Mouse (Mus musculus): ENCODE measurements around the gene Pet100. TPM values are rescaled to one million over a fixed set of nuclear protein-coding genes. Genes with fewer than 3 reads are reported as not detected.

The Pet100 gene
- polyA plus RNA-seq (2014; fragmentation: Illumina TruSeq; extraction: RNeasy Lipid Tissue Mini Kit (QIAGEN cat#74804); ENCODE audit: low read depth, low replicate concordance), result 18.3 TPM

GRCm38 (mm10) chr8:3621199-3621970, at the start of gene Pet100, which contains the start of gene Xab2:
TSS of gene Pet100 (plus strand) at chr8:3621548.
TSS of gene Xab2 (minus strand) at chr8:3621316.

DNA sequence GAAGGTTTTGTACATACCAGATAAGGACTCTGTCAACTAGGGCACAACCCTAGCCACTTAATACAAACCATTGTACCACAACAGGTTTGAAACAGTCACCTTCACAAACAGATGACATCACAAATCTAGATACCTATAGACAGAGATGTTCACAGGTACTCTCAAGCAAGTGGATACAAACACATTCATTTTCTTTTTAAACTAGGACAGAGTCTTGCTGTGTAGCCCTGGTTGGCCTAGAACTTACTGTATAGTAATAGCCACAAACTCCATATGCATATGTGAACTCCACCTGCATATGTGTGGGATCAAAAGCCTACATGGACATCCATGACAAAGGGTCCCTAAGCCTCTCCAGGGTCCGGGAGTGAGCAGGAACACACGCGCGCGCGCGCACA, 34.4 kb upstream of the Pet100 start, which contains the start of gene Camsap3:
TSS of gene Camsap3 (plus strand) at position 301 of the 398 bp plus-strand sequence.

GRCm38 (mm10) chr8:3625445-3625844, 4.1 kb downstream of the Pet100 start, which contains the start of gene Pcp2:
TSS of gene Pcp2 (minus strand) at chr8:3625545.

DNA sequence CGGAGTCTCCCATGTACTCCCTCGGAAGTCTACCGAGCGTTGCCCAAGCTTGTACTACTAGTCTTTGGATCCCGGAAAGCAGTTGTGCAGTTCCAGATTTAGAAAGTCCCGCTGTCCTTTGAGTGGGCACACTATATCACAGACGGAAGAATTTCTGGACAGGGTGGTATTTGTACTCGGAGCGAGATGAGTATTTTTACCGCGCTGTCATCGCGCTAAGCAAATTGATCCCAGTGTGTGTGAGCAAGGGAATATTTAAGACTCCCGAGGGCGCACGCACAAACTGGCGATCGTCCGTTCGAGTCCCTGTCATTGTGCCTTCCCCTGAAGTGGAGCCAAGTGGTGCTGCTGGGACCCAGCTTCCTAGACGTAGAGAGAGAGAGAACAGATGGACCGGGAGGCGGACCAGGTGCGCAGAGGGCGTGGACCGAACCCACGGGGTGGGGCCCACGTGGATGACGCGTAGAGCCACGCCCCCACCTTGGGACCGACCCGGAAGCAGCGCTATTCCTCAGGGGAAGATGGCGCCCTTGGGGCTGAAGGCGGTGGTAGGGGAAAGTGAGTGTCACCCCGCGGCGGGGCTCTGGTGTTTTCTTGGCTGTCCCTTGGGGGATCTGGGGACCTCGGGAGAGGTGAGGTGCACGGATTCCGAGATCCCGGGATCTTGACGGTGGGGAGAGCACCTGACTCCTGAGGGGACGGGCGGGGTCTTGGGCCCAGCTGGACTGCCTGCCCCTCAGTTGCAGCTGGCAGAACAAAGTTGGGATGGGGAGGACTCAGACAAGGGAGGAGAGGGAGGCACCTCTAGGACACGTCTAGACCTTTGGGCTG, 9.5 kb downstream of the Pet100 start, which contains the start of gene Stxbp2:
TSS of gene Stxbp2 (plus strand) at position 309 of the 831 bp plus-strand sequence.

GRCm38 (mm10) chr8:3655526-3655925, 34.2 kb downstream of the Pet100 start, which contains the start of gene Retn:
TSS of gene Retn (plus strand) at chr8:3655770.

GRCm38 (mm10) chr8:3665507-3665906, 44.2 kb downstream of the Pet100 start, which contains the start of gene Mcemp1:
TSS of gene Mcemp1 (plus strand) at chr8:3665754.

DNA sequence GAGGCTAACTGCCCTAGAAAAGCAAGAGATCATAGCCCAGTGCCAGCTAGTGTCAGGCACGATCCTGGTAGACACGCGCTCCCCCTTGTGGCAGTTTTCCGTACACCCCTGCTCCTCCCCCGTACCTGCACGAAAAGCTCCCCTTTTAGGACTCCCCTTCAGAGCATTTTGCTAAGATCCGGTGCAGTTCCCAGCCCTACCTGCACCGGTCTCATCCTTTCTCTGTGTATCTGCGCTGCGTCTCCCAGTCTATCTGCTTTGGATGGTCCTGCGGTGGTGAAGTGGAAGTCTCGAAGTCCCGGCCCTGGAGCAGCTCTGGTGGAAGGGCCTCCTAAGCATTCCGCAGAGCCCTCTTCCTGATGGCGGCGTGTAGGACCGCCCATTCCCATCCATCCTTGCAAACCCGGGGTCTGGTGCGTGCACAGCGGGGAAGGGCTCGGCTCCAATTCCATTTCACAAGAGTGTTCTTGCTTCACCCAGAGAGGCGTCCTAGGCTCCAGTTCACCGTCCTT, 50.7 kb downstream of the Pet100 start, which contains the start of gene Fcor:
TSS of gene Fcor (minus strand) at position 383 of the 512 bp plus-strand sequence.

Other genes starting within 250 kb of the Pet100 start
- gene Arhgef18, start 228.5 kb upstream of the Pet100 start, polyA plus RNA-seq (2014; fragmentation: Illumina TruSeq; extraction: RNeasy Lipid Tissue Mini Kit (QIAGEN cat#74804); ENCODE audit: low read depth, low replicate concordance), result 6.4 TPM
- gene Pex11g, start 153.9 kb upstream of the Pet100 start, polyA plus RNA-seq (2014; fragmentation: Illumina TruSeq; extraction: RNeasy Lipid Tissue Mini Kit (QIAGEN cat#74804); ENCODE audit: low read depth, low replicate concordance), result 0.82 TPM
- gene Tex45, start 150.7 kb upstream of the Pet100 start, polyA plus RNA-seq (2014; fragmentation: Illumina TruSeq; extraction: RNeasy Lipid Tissue Mini Kit (QIAGEN cat#74804); ENCODE audit: low read depth, low replicate concordance), result not detected
- gene Zfp358, start 128.4 kb upstream of the Pet100 start, polyA plus RNA-seq (2014; fragmentation: Illumina TruSeq; extraction: RNeasy Lipid Tissue Mini Kit (QIAGEN cat#74804); ENCODE audit: low read depth, low replicate concordance), result 2.8 TPM
- 12.9 TPM for gene Mcoln1, start 121.1 kb upstream of the Pet100 start, polyA plus RNA-seq (2014; fragmentation: Illumina TruSeq; extraction: RNeasy Lipid Tissue Mini Kit (QIAGEN cat#74804); ENCODE audit: low read depth, low replicate concordance)
- 5.8 TPM for gene Pnpla6, start 106.2 kb upstream of the Pet100 start, polyA plus RNA-seq (2014; fragmentation: Illumina TruSeq; extraction: RNeasy Lipid Tissue Mini Kit (QIAGEN cat#74804); ENCODE audit: low read depth, low replicate concordance)
- gene C330021F23Rik, start 53.6 kb upstream of the Pet100 start, polyA plus RNA-seq (2014; fragmentation: Illumina TruSeq; extraction: RNeasy Lipid Tissue Mini Kit (QIAGEN cat#74804); ENCODE audit: low read depth, low replicate concordance), result not detected
- 0.58 TPM for gene Camsap3, start 34.3 kb upstream of the Pet100 start, polyA plus RNA-seq (2014; fragmentation: Illumina TruSeq; extraction: RNeasy Lipid Tissue Mini Kit (QIAGEN cat#74804); ENCODE audit: low read depth, low replicate concordance)
- gene Xab2, start 232 bp upstream of the Pet100 start, polyA plus RNA-seq (2014; fragmentation: Illumina TruSeq; extraction: RNeasy Lipid Tissue Mini Kit (QIAGEN cat#74804); ENCODE audit: low read depth, low replicate concordance), result 0.87 TPM
- gene Pcp2, start 4.0 kb downstream of the Pet100 start, polyA plus RNA-seq (2014; fragmentation: Illumina TruSeq; extraction: RNeasy Lipid Tissue Mini Kit (QIAGEN cat#74804); ENCODE audit: low read depth, low replicate concordance), result not detected
- gene Stxbp2, start 9.4 kb downstream of the Pet100 start, polyA plus RNA-seq (2014; fragmentation: Illumina TruSeq; extraction: RNeasy Lipid Tissue Mini Kit (QIAGEN cat#74804); ENCODE audit: low read depth, low replicate concordance), result 15.1 TPM
- gene Retn, start 34.2 kb downstream of the Pet100 start, polyA plus RNA-seq (2014; fragmentation: Illumina TruSeq; extraction: RNeasy Lipid Tissue Mini Kit (QIAGEN cat#74804); ENCODE audit: low read depth, low replicate concordance), result 32.8 TPM
- not detected for gene Mcemp1, start 44.2 kb downstream of the Pet100 start, polyA plus RNA-seq (2014; fragmentation: Illumina TruSeq; extraction: RNeasy Lipid Tissue Mini Kit (QIAGEN cat#74804); ENCODE audit: low read depth, low replicate concordance)
- gene Fcor, start 50.8 kb downstream of the Pet100 start, polyA plus RNA-seq (2014; fragmentation: Illumina TruSeq; extraction: RNeasy Lipid Tissue Mini Kit (QIAGEN cat#74804); ENCODE audit: low read depth, low replicate concordance), result 3.4 TPM
- gene Trappc5, start 54.8 kb downstream of the Pet100 start, polyA plus RNA-seq (2014; fragmentation: Illumina TruSeq; extraction: RNeasy Lipid Tissue Mini Kit (QIAGEN cat#74804); ENCODE audit: low read depth, low replicate concordance), result 8.7 TPM
- 0.76 TPM for gene Fcer2a, start 72.6 kb downstream of the Pet100 start, polyA plus RNA-seq (2014; fragmentation: Illumina TruSeq; extraction: RNeasy Lipid Tissue Mini Kit (QIAGEN cat#74804); ENCODE audit: low read depth, low replicate concordance)
- gene Clec4g, start 99.1 kb downstream of the Pet100 start, polyA plus RNA-seq (2014; fragmentation: Illumina TruSeq; extraction: RNeasy Lipid Tissue Mini Kit (QIAGEN cat#74804); ENCODE audit: low read depth, low replicate concordance), result not detected
- gene Cd209a, start 127.4 kb downstream of the Pet100 start, polyA plus RNA-seq (2014; fragmentation: Illumina TruSeq; extraction: RNeasy Lipid Tissue Mini Kit (QIAGEN cat#74804); ENCODE audit: low read depth, low replicate concordance), result 2.3 TPM
- gene Cd209e, start 232.8 kb downstream of the Pet100 start, polyA plus RNA-seq (2014; fragmentation: Illumina TruSeq; extraction: RNeasy Lipid Tissue Mini Kit (QIAGEN cat#74804); ENCODE audit: low read depth, low replicate concordance), result not detected